Mouse (Mus musculus) layer of hippocampus, adult 11-12 months (tissue): Measurements from ENCODE around the gene Sh3rf1.

Experiments
- DNase-seq: peaks from one replicate; pipeline ENCODE4 v3.0.0; 2022; ENCODE audit warnings: low spot score

Sh3rf1 gene

DNA sequence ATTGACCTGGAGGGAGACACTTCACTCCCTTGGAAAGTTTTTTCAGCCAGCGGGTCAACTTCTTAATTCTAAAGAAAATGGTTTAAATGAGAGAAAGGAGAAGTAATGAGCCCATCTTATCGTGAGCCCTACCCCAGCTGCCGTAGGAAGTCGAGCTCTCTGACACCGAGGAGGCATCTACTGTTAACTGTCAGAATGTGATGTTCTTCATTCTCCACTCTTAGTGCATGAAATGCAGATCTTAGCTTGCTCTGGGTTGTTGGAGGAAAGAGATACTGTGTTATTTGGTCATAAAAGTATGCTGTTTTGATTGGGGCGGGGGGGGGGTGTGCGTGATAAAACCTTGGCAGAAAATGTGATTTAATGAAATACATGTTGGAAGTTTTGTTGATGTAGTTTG is 62.7 kb downstream of the Sh3rf1 start:
- no peak for DNase-seq

DNA sequence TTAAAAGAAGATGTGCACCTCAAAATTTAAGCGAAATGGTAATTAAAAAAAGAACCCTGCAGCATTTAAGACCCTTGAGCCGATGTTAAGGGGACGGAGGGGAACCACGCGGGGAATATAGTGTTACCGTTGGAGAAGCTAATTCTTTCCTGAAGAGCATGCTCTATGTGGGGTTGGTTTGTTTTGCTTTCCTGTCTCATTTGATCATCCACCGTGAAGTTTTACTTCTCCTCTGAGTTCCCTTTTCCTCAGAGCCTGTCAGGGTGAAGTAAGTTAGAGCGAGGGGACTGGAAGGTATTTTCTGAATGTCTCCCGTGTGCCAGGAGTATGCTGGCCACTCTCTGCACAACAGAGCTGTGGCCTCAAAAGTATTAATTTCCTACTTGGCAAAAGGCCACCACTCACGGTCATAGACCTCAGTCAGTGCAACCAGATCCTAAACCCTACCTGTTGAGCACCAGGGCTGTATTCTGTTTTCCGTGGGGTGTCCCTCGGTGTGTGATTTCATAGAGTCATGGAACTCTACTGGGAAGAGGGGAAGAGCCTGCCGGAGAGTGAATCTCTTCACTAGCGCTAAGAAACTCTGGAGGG is 63.2 kb downstream of the Sh3rf1 start:
- DNase-seq = no peak

DNA sequence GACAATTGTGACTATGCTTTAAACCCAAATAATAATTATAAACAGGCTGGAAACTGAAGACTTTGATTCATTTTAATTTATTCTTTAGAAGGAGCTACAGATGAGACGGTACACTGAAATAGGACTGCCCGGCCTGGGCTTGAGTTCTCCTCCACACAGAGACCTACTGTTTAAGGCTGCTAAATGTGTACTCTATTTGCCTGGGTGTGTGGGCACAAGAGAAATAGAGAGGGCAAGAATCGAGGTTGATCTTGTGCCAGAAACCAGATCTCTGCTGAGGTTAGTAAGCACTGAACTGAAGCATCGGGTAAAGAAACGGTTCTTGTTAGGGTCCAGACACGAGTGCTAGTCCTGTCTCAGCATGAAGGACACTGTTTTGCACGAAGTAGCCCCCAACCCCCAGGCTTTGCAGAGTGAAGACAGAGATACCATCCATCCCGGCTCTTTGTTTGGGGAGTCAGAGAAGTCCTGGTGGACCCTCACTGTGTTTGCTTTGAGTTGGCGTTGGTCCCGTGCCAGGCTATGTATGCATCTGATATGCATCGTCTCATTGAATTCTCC is 64.4 kb downstream of the Sh3rf1 start:
- DNase-seq = peak; percentile 38

DNA sequence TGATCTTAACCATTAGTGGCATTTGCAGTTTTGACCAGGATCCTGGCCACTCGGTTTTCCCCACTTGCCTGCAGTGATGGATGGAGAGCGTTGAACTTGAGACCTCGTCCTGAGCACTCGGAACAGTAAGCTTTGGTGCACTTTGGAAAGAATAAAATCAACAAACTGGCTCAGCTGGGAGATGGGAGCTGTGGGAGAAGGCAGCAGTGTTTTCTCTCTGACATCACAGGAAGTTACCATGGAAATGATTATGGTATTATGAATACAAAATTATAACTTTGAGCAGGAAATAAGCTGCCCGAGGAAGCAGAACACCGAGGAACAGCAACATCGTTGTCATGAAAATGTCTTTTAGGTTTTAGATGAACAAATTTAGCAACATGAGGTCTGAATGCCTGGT is 65.0 kb downstream of the Sh3rf1 start:
- DNase-seq = no peak

DNA sequence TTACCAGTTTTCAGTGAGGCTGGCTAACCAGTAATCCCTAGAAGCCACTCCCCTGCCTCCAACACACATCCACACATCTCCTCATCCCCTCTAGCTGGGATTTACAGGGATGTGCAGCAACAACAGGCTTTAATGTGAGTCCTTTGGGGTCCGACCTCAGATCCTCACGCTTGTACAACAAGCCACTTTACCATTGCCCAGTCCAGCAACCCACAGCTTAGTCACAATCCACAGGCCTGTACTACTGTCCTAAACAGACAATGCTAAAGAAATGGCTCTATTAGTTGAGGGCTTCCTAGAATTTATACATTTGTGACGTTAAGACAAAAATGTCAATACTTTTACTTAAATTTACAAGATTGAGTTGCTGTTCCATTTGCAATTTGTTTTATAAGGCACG is 71.4 kb downstream of the Sh3rf1 start:
- no peak for DNase-seq

DNA sequence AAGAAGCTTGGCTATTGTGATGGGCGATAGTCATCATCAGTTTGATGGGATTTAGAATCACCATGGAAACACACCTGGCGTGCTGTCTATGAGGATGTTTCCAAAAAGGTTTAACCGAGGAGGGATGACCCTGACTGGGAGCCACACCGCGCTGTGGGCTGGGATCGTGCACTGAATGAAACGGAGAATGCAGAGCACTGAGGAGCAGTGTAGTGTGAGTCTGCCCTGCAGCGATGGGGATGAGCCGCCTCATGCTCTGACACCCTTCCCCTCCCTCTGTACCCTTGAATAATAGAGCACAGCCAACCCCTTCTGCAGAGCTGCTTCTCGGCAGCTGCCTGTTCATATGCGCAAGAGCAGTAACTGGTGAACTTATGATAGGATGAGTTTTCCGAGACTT is 71.8 kb downstream of the Sh3rf1 start:
- DNase-seq = no peak

DNA sequence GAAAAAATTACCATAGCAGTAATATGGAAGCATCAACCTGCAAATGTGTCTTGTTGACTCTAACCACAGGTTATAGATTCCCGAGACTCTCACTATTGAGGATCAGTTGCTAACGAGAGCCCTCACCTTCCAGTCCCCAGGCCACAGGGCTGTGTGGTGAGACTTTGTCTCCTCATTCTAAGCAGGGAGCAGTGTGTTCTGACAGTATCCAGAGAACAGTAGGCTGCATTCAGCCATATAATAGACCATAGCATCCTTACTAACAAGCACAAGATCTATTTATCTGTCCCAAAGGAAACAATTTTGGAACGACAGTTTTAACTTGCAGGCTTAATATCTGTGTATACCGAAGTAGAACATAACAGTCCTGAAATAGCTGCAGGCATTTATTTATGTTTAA is 75.2 kb downstream of the Sh3rf1 start:
- DNase-seq = no peak

DNA sequence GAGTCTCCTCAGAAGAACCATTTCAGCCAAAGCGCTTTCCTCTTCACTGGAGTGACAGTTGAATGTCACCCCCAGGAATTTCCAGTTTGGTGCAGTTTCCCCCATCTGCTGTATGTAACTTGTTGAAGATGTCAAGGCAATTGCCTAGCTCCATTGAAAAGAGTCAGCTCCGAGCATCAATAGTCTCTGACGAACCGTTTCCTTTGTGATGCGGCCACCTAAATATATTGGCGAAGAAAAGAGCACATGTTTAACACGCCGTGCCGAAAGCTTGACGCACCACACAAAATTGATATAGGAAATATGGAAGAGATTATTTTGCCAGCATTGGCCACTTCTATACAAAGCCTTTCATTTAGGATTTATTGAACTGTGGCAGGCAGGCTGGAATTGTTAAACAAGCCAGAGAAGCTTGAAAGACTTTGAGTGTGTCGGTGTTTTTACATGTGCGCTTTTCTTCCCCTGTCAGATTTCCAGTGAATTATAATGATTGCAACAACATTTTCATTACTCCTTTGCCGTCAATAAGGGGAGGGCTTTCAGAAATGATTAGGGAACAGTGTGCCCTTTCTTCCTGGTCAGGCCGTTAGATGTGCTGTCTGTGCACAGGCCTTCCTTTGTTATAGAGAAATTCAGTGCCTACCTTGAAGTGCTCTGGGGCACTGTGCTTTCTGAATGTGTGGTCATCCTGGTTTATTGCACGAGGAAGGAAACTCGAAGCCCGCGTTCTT is 77.8 kb downstream of the Sh3rf1 start:
- no peak for DNase-seq

DNA sequence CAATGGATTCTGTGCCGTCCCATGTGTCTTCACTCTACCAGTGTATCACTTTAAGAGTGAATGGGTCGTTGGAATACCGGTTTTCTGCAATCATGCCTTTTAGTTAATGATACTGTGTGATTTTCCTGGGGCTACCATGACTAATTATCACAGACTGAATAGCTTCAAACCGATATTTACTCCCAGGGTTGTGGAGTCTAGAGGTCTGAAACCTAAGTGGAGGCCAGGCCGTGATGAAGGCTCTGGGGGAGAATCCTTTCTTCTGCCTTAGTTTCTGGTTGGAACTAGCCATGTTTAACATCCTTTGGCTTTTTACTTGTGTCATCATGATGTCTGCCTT is 78.3 kb downstream of the Sh3rf1 start:
- DNase-seq = no peak

DNA sequence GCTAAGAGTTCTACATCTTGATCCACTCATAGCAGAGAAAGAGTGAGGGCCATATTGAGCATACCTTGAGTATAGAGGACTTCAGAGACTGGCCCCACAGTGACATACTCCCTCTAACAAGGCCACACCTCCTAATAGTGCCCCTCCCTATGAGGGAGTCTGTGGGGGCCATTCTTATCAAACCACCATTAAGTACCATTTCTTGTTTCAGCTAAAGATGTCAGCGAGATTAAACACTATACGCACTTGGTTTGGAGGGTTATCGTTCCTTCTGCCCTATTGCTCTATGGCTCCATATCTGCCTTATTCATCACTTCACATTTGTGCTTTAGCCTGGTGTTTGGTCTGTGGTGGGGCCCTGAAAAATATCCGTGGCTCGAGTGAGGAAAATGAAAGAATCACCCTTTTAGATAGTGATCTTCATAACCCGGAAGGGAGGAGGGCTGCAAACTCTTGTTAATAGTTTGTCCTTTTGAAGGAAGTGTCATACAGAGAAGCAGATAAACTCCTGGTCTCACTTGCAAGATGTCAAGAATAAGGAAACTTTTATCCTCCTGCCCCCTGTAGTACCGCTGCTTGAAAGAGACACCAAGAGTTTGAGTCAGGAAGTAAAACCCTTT is 81.9 kb downstream of the Sh3rf1 start:
- no peak for DNase-seq

DNA sequence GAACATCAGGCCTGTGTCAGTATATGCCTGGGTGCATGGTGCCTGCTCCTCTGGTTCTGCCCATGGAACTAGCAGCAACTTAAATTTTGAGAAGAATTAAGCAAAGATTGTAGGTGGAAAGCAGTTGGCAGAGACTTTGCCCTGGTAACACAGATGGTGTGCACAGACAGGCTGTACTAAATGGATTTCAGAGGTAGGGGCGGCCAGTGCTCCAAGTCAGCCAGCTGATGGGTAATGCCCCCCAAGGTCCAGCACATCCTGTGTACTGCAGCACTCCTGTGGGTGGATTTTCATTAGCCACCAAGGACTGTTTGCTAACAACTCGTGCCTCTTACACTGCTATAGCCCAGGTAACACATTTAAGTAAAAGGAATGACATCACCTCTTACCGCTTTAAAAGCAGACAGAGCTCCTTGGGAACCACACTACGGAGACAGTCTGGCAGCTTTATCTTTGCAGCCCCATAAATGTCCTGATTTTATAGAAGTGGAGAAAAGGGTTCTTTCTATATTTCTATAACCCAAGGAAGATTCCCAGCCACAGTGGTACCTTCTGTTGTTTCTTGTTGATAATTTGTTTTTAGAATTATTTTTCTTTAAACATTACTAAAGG is 82.9 kb downstream of the Sh3rf1 start:
- DNase-seq = peak; percentile 53

DNA sequence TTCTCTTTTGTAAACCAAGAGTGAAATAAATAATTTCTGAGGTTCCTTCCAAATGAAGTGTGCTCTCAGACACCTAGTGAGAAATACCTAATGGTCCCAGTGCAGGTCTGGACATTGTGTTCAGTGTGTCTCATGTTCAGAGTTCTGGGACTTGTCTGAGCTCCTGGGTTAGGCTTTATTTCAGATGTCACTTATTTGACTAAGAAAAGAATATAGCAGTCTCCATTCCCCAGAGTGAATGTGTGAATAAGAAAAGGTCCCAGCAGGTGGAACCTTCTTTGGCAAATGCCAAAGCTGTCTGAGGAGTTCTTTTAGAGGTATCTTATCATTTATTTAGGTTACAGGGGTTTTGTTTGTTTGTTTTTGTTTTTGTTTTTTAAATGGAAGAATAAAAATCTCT is 85.2 kb downstream of the Sh3rf1 start:
- no peak for DNase-seq

DNA sequence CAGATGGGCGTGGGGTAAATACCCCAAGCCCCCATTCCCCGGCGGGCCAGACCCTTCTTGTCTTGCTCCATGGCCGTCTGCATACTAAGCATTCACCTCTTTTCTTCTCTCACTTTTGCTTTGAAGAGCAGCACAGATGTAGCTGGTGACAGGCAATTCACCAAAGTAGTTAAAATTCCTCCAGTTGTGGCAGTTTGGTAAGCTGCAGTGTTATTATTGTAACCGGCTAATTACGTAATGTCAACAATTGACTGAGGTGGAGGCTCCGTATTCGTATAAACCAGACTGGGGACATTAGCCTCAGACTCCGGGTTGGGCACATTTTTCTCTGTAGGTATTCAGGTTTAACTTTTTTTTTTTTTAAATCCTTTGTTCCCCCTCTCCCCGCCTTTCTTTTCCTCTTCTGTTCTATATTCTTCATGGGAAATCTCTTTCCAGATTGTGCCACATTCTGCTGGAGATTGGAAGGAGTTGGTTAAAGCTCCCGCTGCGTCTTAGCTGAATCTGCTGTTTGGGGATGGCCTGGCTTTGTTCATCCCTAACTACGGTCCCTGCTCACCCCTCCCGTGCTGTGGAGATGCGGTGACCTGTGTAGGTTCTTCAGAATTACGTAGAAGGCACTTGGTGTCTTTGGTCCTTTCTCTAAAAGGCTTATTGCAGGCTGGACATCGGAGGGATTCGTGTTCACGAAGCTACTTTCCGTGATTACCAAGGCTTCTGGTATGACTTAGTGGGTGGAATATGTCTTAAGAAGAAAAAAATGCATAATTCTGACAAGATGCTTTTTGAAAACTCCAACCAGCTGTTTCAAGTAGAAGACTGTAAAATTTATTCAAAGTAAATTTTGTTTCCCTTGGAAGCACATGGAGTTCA is 86.1 kb downstream of the Sh3rf1 start:
- DNase-seq = no peak

DNA sequence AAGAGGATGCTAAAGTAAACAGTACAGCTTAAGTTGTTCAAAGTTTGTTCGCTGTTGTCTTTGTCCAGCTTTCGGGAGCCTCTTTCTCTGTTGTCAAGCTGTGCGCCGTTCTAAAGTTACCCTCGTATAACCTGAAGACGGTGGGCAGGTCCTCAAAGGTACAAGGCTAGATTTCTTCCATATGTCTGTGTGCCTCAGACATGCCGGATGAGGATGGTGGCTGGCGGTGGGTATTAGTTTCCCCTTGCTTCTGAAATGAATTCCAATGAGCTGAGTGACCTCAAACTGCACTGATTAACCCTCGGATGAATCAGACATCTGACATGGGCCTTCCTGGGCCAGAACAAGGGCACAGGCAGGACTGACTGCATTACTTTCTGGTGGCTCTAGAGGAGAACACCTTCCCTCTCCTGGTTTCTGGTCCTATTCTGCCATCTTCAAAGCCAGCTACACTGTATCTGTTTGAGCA is 86.8 kb downstream of the Sh3rf1 start:
- DNase-seq = no peak

DNA sequence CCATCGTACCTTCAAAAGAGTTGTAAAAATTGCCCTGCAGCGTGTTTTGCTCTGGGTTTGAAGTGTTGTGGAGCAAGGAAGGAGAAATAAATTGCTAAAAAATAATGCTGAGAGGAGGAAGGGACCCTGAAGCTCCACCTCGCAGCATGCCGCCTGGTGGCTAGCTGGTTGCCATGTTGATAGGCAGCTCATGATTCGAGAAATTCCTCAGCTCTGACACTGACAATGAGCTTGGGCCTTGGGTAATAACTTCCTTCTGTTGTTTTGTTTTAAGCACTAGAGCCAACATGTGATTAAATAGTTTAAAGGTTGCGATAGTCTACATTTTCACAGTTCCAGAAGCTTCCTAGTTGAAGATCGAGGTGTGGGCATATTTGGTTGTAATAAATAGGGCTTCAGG is 89.3 kb downstream of the Sh3rf1 start:
- DNase-seq = no peak

DNA sequence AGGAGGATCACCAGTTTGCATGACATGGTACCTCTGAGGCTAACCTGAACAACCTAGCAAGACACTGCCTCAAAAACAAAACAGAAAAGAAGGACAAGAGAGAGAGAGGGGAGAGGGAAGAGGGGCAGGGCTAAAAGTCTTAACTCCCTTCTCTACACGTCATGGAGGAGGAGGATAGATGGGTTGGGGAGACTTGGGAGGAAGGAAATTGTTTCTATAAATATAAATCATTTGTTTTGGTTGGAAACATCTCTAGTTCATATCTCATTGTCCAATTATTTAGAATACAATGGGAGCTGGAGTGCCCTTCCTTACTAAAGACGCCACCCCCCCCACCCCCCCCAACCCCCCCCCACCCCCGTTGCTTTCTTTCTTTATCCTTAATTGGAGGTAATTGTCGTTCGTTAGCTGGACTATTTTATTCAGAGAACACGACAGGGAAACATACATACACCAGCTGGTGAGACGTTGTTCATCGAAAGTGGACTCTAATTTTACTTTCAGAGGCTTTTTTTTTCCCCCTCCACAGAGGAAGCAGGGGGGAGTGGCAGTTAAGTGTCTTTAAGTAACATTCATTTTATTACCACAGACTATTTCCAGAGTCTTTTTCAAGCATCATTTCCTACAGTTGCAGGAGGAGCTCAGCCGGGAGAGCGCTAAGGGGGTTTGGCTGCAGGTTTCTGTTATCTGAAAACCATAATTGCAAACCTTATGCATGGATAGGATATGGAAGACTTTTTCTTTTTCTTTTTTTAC is 92.5 kb downstream of the Sh3rf1 start:
- no peak for DNase-seq

DNA sequence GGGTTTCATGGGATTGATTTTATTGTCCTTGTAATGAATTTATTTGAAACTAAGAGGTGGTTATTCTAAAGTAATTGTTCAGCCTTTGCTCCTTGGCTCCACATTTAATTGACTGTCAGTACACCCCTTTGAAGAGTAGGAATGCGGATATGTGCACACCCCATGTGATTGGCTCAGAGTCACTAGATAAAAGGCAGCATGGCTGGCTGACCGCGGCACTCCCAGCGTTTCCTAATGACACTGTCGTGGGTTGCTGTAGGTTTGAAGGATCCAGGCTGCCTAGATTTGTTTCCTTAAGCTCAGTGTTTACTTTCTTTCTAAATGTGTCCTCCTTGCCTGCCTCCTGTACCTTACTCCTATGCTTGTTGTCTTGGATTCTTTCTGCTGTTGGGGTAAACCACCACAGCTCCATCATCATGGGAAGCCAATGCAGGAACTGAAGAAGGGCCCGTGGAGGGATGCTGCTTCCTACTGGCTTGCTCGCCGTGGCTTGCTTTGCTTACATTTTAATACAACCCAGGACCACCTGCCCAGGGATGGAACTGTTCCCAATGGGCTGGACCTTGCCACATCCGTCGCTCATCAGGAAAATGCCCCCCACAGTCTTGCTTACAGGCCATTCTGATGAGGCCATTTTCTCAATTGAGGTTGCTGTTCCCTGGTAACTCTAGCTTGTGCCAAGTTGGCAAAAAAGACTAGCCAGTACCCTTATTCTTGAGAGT is 93.3 kb downstream of the Sh3rf1 start:
- DNase-seq = no peak

DNA sequence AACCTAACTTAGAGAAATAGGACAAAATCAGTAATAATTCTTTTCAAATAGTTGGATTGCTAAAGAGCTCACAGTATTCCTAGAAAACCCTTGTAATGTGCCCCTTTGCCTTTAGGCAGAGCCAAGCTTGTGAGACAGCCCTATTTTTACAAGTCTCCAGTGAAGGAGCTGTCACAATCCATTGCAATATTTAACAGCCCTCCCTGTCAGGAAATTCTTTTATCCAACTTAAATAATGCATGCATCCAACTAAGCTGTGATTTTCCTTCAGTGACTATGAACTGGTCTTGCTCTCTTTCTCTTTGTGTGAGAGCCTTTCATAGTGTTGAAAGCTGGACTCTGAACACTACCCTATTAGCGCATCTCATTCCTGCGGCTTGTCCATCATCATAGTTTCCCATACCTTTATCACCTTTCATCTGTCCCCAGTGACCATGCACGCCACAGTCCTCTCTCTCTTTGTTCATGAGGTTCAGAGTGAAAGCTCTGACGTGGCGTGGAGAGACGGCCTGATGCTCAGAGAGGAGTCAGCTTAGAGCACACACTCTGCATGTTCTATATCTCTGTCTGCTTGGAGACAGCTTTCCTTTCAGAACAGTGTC is 94.0 kb downstream of the Sh3rf1 start:
- no peak for DNase-seq

DNA sequence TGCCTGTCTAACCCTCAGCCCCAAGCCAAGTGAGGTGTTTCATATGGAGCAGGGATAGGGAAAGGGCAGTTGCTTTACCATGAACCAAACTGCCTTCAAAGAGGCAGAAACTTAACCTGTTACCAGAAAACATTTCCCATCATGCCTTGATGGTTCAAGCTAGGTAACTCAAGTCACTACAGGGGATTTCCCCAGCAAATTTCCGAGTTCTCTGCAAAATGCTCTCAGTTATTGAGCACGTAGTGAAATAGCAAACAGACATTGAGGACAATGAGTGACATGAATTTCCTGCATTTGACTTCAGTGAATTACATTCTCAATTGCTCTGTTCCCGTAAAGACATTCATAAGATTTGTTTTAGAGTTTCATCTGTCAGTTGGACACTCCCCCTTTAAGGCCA is 97.5 kb downstream of the Sh3rf1 start:
- no peak for DNase-seq

DNA sequence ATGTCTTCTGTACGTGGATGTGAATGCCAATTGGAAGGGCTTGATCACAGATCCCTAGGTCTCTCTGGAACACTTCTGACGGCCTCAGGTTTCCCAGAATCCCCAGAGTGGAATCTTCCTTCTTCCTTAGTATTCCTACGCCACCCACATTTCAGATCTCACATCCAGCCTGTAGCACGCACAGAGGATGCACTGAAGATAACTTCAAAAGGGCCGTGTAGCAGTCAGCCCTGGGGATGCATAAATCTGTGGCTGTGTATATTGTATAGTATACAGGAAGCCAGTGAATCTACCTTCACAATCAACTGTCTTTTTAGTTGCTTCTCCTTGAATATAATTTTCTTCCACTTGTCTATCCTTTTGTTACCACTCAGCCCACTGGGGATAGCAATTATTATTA is 98.1 kb downstream of the Sh3rf1 start:
- DNase-seq = no peak
